Mouse (Mus musculus): Measurements from ENCODE around the gene Olfr1338. TPM values are rescaled to one million over a fixed set of nuclear protein-coding genes. Genes with fewer than 3 reads are reported as not detected.

Olfr1338 gene
- not detected in 2 replicates for polyA plus RNA-seq (2012; rRNA removed)

GRCm38 (mm10) chr4:118758637-118759036 is at the start of gene Olfr1338:
Gene Olfr1338 (minus strand): TSS chr4:118758737.

DNA sequence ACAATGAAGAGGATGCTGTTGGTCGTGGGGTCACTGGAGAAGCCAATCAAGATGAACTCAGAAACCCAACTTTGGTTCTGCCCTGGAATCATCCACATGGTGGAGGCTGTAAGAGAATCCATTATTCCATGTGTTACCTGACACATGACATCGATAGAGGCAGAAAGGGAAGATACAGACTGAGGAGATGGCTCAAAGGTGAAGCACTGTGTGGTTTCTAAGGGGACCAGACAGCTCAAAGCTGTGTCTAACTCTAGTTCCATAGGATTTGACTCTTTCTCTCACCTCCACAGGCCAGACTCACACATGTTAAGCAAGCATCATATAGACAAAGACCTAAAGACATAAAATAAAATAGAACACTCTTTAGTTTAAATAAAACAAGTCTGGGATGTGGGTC is 23.9 kb upstream of the Olfr1338 start, which contains the start of gene Olfr1337:
Olfr1337 (minus strand) TSS at position 101 of the 400 bp plus-strand sequence.

GRCm38 (mm10) chr4:118731875-118732274 is 26.7 kb downstream of the Olfr1338 start, which contains the start of gene Olfr1339:
Gene Olfr1339 (plus strand): TSS chr4:118732175.

GRCm38 (mm10) chr4:118719838-118720237 is 38.7 kb downstream of the Olfr1338 start, which contains the start of gene Olfr1340:
Gene Olfr1340 (plus strand): TSS chr4:118720138.

GRCm38 (mm10) chr4:118703223-118703622 is 55.3 kb downstream of the Olfr1338 start, which contains the start of gene Olfr1341:
Gene Olfr1341 (plus strand): TSS chr4:118703523.

Other genes with a start within 250 kb of the Olfr1338 start
- gene 2610528J11Rik, start 231.7 kb downstream of the Olfr1338 start, polyA plus RNA-seq (2012; rRNA removed) = 39.2 and 42.8 TPM in 2 replicates
- gene Tmem125, start 214.7 kb downstream of the Olfr1338 start, polyA plus RNA-seq (2012; rRNA removed) = 32.9 and 43.0 TPM in 2 replicates
- 0.04 and 0.05 TPM in 2 replicates for gene Cfap57, start 138.0 kb downstream of the Olfr1338 start, polyA plus RNA-seq (2012; rRNA removed)
- 1.3 and 1.7 TPM in 2 replicates for gene Ebna1bp2, start 137.9 kb downstream of the Olfr1338 start, polyA plus RNA-seq (2012; rRNA removed)
- not detected in 2 replicates for gene Olfr62, start 99.8 kb downstream of the Olfr1338 start, polyA plus RNA-seq (2012; rRNA removed)
- not detected in 2 replicates for gene Olfr1342, start 66.0 kb downstream of the Olfr1338 start, polyA plus RNA-seq (2012; rRNA removed)
- gene Olfr1341, start 55.2 kb downstream of the Olfr1338 start, polyA plus RNA-seq (2012; rRNA removed) = not detected in 2 replicates
- not detected in 2 replicates for gene Olfr1340, start 38.6 kb downstream of the Olfr1338 start, polyA plus RNA-seq (2012; rRNA removed)
- gene Olfr1339, start 26.6 kb downstream of the Olfr1338 start, polyA plus RNA-seq (2012; rRNA removed) = not detected in 2 replicates
- not detected in 2 replicates for gene Olfr1337, start 23.8 kb upstream of the Olfr1338 start, polyA plus RNA-seq (2012; rRNA removed)
- not detected in 2 replicates for gene Olfr1335, start 51.2 kb upstream of the Olfr1338 start, polyA plus RNA-seq (2012; rRNA removed)
- not detected in 2 replicates for gene Olfr1333, start 77.5 kb upstream of the Olfr1338 start, polyA plus RNA-seq (2012; rRNA removed)
- not detected in 2 replicates for gene Olfr1331, start 105.9 kb upstream of the Olfr1338 start, polyA plus RNA-seq (2012; rRNA removed)
- gene Olfr1330, start 129.9 kb upstream of the Olfr1338 start, polyA plus RNA-seq (2012; rRNA removed) = not detected in 2 replicates
- gene Olfr1329, start 158.7 kb upstream of the Olfr1338 start, polyA plus RNA-seq (2012; rRNA removed) = not detected in 2 replicates
- gene Olfr1328, start 179.9 kb upstream of the Olfr1338 start, polyA plus RNA-seq (2012; rRNA removed) = not detected in 2 replicates
- gene Lao1, start 202.8 kb upstream of the Olfr1338 start, polyA plus RNA-seq (2012; rRNA removed) = 0.05 and 0.06 TPM in 2 replicates